Mouse (Mus musculus) E14TG2a.4 (cell line): ENCODE results near the gene Arhgef19.

ENCODE experiments used
- H3K27me3 ChIP-seq: 2 replicates; pipeline ENCODE4 v1.6.1; 2014; ENCODE audit warnings: low read length, control low read depth; ENCODE audit not compliant: insufficient read depth
- H3K36me3 ChIP-seq: 2 replicates; pipeline ENCODE4 v1.6.1; 2014; ENCODE audit warnings: low read length, control low read depth; ENCODE audit not compliant: insufficient read depth
- H3K4me1 ChIP-seq: replicated peaks from 2 replicates; pipeline ENCODE4 v1.6.1; 2014; ENCODE audit warnings: low read depth, low read length, control low read depth
- H3K4me3 ChIP-seq: replicated peaks from 2 replicates; pipeline ENCODE4 v1.5.1; 2014; ENCODE audit warnings: mild to moderate bottlenecking, low read length
- H3K9me3 ChIP-seq: 2 replicates; pipeline ENCODE4 v1.6.1; 2014; ENCODE audit warnings: low read length, control low read depth
- CTCF ChIP-seq: conservative IDR thresholded peaks from 2 replicates; pipeline ENCODE4 v1.5.1; 2014; ENCODE audit warnings: low read length
- NANOG ChIP-seq: IDR thresholded peaks from 2 replicates; pipeline ENCODE4 v1.6.1; 2014; ENCODE audit warnings: borderline replicate concordance, low read length, mixed read lengths
- POU5F1 ChIP-seq: IDR thresholded peaks from 2 replicates; pipeline ENCODE4 v1.6.1; 2014; ENCODE audit warnings: low read length, borderline replicate concordance

The Arhgef19 gene

DNA sequence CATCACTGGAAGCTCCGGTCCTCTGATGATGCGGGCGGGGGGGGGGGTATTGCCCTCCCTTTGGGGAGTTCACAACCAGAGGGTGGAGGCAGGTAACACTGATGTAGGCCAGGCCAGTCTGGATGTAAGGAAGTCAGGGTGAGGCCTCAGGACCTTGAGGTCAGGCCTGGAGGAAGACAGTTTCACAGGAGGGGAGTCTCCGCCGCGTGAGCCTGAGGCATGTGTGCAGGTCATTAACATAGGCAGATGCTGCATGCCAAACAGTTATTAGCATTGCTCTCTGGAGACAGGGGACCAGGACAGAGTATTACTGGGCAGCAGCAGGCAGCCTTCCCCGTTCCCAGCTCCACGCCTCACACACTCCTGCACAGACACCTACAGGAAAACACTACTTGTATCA, 48.9 kb downstream of the Arhgef19 start:
- Histone ChIP-seq H3K4me3 (peak overlapping the region; percentile 73), H3K4me1 (peaks cover 73% of the 10 kb centered on the region), H3K27me3 (no peaks in the 10 kb centered on the region), H3K9me3 (no peaks in the 10 kb centered on the region), H3K36me3 (peaks cover 9% of the 10 kb centered on the region; the same call in 1 of the 2 replicates)
- no peak for TF ChIP-seq POU5F1
- no peak for TF ChIP-seq CTCF
- TF ChIP-seq NANOG: no peak

DNA sequence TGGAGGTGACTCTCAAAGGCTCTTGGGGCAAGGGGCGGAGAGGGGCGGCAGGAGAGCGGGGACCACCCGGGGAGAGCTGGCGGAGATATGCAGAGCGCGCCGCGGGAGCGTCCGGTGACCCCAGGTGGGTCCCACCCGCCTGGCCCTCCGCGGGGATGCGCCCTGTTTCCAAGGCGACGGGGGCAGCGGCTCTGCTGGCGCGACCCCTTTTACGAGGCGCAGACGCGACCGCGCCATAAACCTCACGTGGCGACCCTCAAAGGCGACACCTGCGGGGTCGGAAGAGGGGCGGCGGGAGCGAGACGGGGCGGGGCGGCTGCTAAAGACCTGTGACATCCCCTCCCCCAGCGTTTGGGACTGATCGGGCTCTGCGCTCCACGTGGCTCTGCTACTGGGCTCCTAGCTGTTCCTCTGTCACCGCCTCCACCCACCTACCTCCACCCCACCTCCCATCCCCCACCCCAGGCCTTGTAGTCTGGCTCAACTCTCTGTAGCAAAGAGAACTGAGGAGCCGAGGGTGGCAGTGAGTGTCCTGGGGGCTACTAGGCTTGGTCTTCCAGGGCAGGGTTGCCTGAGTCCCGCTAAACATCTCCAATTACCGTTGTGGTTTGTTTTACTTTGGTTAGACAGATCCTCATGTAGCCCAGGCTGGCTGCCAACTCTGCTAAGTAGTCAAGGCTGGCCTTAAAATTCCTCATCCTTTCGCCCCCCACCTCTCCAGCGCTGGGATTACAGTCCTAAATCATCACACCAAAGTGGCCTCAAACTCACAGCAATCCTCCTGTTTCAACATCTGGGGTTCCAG, 52.5 kb downstream of the Arhgef19 start:
- Histone ChIP-seq H3K9me3 (no peaks in the 10 kb centered on the region), H3K4me1 (peaks cover 89% of the 10 kb centered on the region), H3K36me3 (peaks cover 21% of the 10 kb centered on the region), H3K4me3 (peak overlapping the region; percentile 73), H3K27me3 (no peaks in the 10 kb centered on the region)
- TF ChIP-seq CTCF: no peak
- no peak for TF ChIP-seq NANOG
- no peak for TF ChIP-seq POU5F1

DNA sequence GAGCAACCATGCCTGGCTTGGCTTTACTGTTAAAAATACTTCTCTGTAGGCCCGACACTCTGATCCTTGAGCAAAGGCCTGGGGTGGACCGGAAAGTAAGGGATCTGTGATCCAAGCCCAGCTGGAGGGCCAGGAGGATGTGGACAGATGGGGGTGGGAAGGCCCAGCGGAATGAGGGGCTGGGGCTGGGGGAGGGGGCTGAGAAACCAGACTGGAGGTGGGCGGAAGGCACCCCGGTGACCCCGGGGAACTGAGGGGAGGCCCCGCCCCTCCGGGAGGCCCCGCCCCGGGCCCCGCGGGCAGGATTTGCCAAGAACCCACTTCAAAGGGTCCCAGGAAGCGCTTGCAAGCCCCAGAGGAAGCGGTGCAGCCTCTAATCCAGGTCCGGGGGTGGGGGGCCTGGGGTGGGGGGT, 56.5 kb downstream of the Arhgef19 start:
- H3K9me3 ChIP-seq: no peaks in the 10 kb centered on the region
- TF ChIP-seq NANOG (no peak), CTCF (no peak), POU5F1 (no peak)
- no peaks in the 10 kb centered on the region for H3K27me3 ChIP-seq
- peaks cover 88% of the 10 kb centered on the region for H3K4me1 ChIP-seq
- H3K4me3 ChIP-seq: peak overlapping the region; percentile 77
- H3K36me3 ChIP-seq: peaks cover 39% of the 10 kb centered on the region

DNA sequence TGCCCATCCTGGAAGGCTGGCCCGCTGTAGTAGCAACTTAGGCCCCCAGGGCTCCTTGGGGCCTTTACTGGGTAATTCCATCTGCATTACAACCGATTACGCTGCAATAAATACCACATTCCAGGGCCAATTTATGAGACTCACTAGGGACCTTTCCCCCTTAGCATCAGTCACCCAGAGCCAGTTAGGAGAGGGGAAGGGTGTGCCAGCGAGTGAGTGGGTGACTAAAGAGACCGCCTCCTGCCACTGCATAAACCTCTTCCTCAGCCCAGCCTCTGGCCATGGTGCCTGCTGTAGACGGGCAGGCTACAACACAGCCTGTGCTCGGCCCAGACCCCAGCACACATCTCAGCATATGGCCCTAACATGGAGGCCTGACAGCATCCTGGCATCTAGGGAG, 58.6 kb downstream of the Arhgef19 start:
- Histone ChIP-seq H3K27me3 (no peaks in the 10 kb centered on the region), H3K4me3 (peak overlapping the region; percentile 77), H3K4me1 (peaks cover 82% of the 10 kb centered on the region), H3K9me3 (no peaks in the 10 kb centered on the region), H3K36me3 (peaks cover 36% of the 10 kb centered on the region)
- TF ChIP-seq CTCF (no peak), NANOG (no peak), POU5F1 (no peak)

DNA sequence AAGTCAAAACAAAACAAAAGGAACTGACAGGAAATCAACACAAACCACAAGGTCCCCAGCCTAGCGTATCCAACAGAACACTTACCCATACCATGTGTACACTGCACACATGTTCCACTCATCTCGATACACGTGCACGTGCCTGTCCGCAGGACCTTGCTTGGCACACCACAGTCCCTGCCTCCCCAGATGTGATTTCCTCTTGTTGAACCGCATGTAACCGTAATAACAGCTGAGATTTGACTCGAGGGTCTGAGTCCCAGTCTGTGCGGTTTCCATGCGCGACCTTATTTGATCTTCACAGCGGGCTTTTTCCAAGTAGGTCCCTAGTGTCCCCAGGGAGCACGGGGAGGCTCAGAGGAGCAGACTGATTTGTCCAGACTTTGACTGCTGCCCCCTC, 60.1 kb downstream of the Arhgef19 start:
- TF ChIP-seq POU5F1 (no peak), CTCF (no peak), NANOG (no peak)
- H3K36me3 ChIP-seq: peaks cover 38% of the 10 kb centered on the region

DNA sequence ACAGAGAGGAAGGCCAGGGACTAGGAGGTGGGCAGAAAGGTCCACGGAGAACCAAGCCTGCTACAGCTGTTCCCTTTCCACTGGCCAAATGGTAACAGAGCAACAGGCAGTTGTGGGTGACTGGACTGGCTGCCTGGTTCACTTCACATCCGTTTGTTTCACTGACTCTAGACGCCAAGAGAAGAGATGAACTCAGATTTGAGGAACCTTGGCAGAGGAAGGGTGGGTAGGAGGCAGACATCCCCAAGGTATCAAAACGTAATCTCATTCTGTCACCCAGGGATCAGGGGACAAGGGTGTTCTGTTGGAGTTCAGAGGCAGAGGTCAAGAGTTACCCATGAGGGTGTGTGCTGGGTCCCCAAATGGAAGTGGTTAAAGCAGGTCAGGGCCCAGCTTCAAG, 60.9 kb downstream of the Arhgef19 start:
- Histone ChIP-seq H3K27me3 (no peaks in the 10 kb centered on the region), H3K36me3 (peaks cover 43% of the 10 kb centered on the region), H3K9me3 (no peaks in the 10 kb centered on the region), H3K4me1 (peaks cover 83% of the 10 kb centered on the region), H3K4me3 (peak overlapping the region; percentile 7; the same call in 1 of the 2 replicates)
- TF ChIP-seq CTCF: no peak
- no peak for TF ChIP-seq POU5F1
- no peak for TF ChIP-seq NANOG

More for the DNA sequence above, 60.1 kb downstream of the Arhgef19 start:
- Histone ChIP-seq H3K27me3 (no peaks in the 10 kb centered on the region), H3K9me3 (no peaks in the 10 kb centered on the region), H3K4me3 (no peak overlapping the region), H3K4me1 (peaks cover 82% of the 10 kb centered on the region)

DNA sequence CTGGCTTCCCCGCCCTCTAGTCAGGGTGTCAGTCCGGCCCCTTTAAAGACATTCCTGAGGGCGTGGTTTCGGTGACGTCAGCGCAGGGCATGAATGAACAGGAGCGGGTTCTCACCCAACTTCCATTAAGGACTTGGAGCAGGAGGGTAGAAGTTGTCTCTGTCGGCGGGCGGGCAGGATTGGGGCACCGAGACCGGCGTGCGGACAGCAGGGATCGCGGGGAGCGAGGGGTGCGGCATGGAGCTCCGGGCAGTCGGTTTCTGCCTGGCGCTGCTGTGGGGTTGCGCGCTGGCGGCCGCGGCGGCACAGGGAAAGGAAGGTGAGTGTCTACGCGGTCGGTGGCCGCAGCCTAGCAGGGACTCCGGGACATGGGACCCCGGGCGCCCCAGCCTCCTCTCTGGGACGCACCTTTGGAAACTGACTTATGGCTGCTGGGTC, 61.8 kb downstream of the Arhgef19 start, which contains the start of gene Epha2:
Gene Epha2 (plus strand): TSS at position 125 of the 438 bp plus-strand sequence.
- H3K4me3 ChIP-seq: peak within 1 kb of the TSS; percentile 99
- peaks cover 49% of the 10 kb centered on the region for H3K36me3 ChIP-seq
- H3K27me3 ChIP-seq: no peaks in the 10 kb centered on the region
- no peaks in the 10 kb centered on the region for H3K9me3 ChIP-seq
- H3K4me1 ChIP-seq: peaks cover 87% of the 10 kb centered on the region
- TF ChIP-seq NANOG (no peak), CTCF (no peak), POU5F1 (no peak)

DNA sequence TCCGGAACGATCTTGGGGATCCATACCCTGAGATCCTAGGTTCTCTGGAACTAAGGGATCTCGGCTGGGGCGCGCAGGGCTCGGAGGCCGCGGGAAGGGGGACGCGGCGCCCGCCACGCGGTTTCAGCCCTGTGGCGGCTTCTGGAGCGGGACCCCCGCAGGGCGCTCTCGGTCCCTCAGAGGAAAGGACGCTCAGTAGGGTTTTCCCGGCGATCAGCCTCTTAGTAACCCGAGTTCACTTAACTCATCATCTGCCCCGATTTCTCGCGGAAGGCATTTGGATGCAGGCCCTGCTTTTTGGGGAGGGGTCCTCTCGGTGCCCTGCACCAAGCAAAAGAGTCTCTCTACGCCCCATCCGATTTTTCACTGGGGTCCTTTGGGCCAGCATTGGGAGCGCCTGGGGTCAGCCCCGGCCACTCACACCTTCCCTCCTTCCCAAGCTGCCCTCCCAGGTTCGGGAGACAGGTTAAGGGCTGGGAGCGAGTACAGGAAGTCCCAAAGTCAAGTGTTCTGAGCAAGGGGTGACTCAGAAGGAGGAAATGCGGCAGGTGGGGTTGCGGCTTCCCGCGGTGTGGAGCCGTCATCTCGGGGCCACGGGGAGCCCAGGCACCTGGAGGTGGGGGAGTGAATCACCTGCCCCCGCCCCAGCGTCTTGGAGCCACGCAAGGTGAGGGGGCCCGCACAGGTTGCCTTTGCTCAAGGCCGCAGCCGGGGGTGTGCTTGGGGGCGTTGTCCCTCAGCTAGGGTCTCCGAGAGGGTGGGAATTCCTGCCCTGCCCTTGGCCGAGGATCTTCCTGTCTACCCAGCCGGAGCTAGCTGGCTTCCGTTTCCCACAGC, 62.5 kb downstream of the Arhgef19 start:
- H3K4me3 ChIP-seq: peak overlapping the region; percentile 99
- peaks cover 53% of the 10 kb centered on the region for H3K36me3 ChIP-seq
- TF ChIP-seq CTCF (no peak), POU5F1 (no peak), NANOG (no peak)

More for the DNA sequence above, 62.5 kb downstream of the Arhgef19 start:
- Histone ChIP-seq H3K27me3 (no peaks in the 10 kb centered on the region), H3K4me1 (peaks cover 87% of the 10 kb centered on the region), H3K9me3 (no peaks in the 10 kb centered on the region)
